Mouse (Mus musculus): ENCODE data around the gene Ppie. TPM values are rescaled to one million over a fixed set of nuclear protein-coding genes. Genes with fewer than 3 reads are reported as not detected.

Gene Ppie
- polyA plus RNA-seq, 1 experiment from 2014 or later, result 51.7 TPM

- no peak overlapping the region for H3K4me2 ChIP-seq (ENCODE audit: low read length)
- peaks cover 15% of the 10 kb centered on the region for H3K27me3 ChIP-seq (ENCODE audit: control insufficient read depth, insufficient read depth, low read length)
- no peak for ATAC-seq (ENCODE audit: insufficient number of reproducible peaks, insufficient read depth, low FRiP score, low read depth)
- H3K4me1 ChIP-seq (ENCODE audit: control insufficient read depth in 2 of 2, insufficient read depth in 2 of 2, low read length in 2 of 2), result no peaks in the 10 kb centered on the region
- H3K4me3 ChIP-seq (ENCODE audit: control insufficient read depth in 1 of 2, insufficient read depth in 1 of 2, low read depth in 1 of 2, low read length in 2 of 2), result no peak overlapping the region
- peaks cover 2% of the 10 kb centered on the region for H3K9me3 ChIP-seq (ENCODE audit: control insufficient read depth, low read length)
- WGBS, result 70% methylated on average over 20 of the region's 20 CpGs
- no peaks in the 10 kb centered on the region for H3K36me3 ChIP-seq (ENCODE audit: control insufficient read depth, insufficient read depth, low read length)
- no peak overlapping the region for H3K9ac ChIP-seq (ENCODE audit: low read length)
- no peak overlapping the region for H3K27ac ChIP-seq (replicated peaks in 1 of 2; ENCODE audit: control insufficient read depth in 1 of 2, insufficient read depth in 1 of 2, low read depth in 2 of 2, low read length in 2 of 2)
Measured at GRCm38 (mm10) chr4:123082283-123083163, 57.2 kb downstream of the Ppie start.

DNA sequence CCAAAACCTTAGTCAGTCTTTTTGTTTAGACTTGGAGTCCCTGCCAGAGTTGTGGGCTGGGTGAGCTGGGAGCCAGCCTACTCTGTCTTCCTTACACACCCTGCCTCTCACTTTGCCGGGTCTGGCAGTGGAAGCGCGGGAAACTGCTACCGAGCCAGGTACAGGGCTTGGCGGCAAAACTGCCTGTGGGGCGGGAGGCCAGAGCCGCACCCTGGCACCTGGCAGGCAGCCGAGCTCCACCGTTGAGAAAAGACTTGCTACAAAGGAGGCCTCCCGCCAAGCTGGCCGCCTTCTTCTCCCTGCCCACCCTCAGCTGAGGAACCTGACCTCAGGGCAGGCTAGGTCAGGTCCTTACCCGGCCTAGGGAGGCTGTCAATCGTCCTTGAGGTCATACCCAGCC is 59.0 kb downstream of the Ppie start:
- ATAC-seq (ENCODE audit: insufficient number of reproducible peaks, insufficient read depth, low FRiP score, low read depth), result no peak
- Histone ChIP-seq H3K4me1 (ENCODE audit: control insufficient read depth in 2 of 2, insufficient read depth in 2 of 2, low read length in 2 of 2) (no peaks in the 10 kb centered on the region), H3K9me3 (ENCODE audit: control insufficient read depth, low read length) (peaks cover 3% of the 10 kb centered on the region; the same call in 1 of the 2 replicates), H3K4me2 (ENCODE audit: low read length) (no peak overlapping the region), H3K27me3 (ENCODE audit: control insufficient read depth, insufficient read depth, low read length) (peaks cover 15% of the 10 kb centered on the region), H3K27ac (replicated peaks in 1 of 2; ENCODE audit: control insufficient read depth in 1 of 2, insufficient read depth in 1 of 2, low read depth in 2 of 2, low read length in 2 of 2) (no peak overlapping the region), H3K9ac (ENCODE audit: low read length) (no peak overlapping the region), H3K36me3 (ENCODE audit: control insufficient read depth, insufficient read depth, low read length) (no peaks in the 10 kb centered on the region), H3K4me3 (ENCODE audit: control insufficient read depth in 1 of 2, insufficient read depth in 1 of 2, low read depth in 1 of 2, low read length in 2 of 2) (no peak overlapping the region)
- WGBS, result 59% methylated on average over 13 of the region's 13 CpGs

GRCm38 (mm10) chr4:123078231-123078630 is 61.5 kb downstream of the Ppie start:
- Histone ChIP-seq H3K4me1 (ENCODE audit: control insufficient read depth in 2 of 2, insufficient read depth in 2 of 2, low read length in 2 of 2) (no peaks in the 10 kb centered on the region), H3K27ac (replicated peaks in 1 of 2; ENCODE audit: control insufficient read depth in 1 of 2, insufficient read depth in 1 of 2, low read depth in 2 of 2, low read length in 2 of 2) (no peak overlapping the region), H3K4me3 (ENCODE audit: control insufficient read depth in 1 of 2, insufficient read depth in 1 of 2, low read depth in 1 of 2, low read length in 2 of 2) (no peak overlapping the region), H3K9ac (ENCODE audit: low read length) (no peak overlapping the region), H3K27me3 (ENCODE audit: control insufficient read depth, insufficient read depth, low read length) (peaks cover 27% of the 10 kb centered on the region), H3K4me2 (ENCODE audit: low read length) (no peak overlapping the region), H3K36me3 (ENCODE audit: control insufficient read depth, insufficient read depth, low read length) (no peaks in the 10 kb centered on the region), H3K9me3 (ENCODE audit: control insufficient read depth, low read length) (peaks cover 3% of the 10 kb centered on the region; the same call in 1 of the 2 replicates)
- WGBS, result 69% methylated on average over 4 of the region's 4 CpGs
- no peak for ATAC-seq (ENCODE audit: insufficient number of reproducible peaks, insufficient read depth, low FRiP score, low read depth)

Other genes with a start within 250 kb of the Ppie start
- 0.38 and 0.42 TPM in 2 replicates for gene Mfsd2a, start 178.8 kb downstream of the Ppie start, polyA plus RNA-seq (2014; fragmentation: Nextera tagmentation; extraction: Ambion mirVana)
- gene Mycl, start 144.3 kb downstream of the Ppie start, polyA plus RNA-seq (2014; fragmentation: Nextera tagmentation; extraction: Ambion mirVana), result 0.35 and 0.63 TPM in 2 replicates
- gene Trit1, start 123.4 kb downstream of the Ppie start, polyA plus RNA-seq (2014; fragmentation: Nextera tagmentation; extraction: Ambion mirVana), result 11.1 and 12.1 TPM in 2 replicates
- 0.22 and 0.23 TPM in 2 replicates for gene Bmp8b, start 34.8 kb downstream of the Ppie start, polyA plus RNA-seq (2014; fragmentation: Nextera tagmentation; extraction: Ambion mirVana)
- not detected in 2 replicates for gene Oxct2b, start 23.7 kb downstream of the Ppie start, polyA plus RNA-seq (2014; fragmentation: Nextera tagmentation; extraction: Ambion mirVana)
- 1.0 and 1.1 TPM in 2 replicates for gene Hpcal4, start 43.3 kb upstream of the Ppie start, polyA plus RNA-seq (2014; fragmentation: Nextera tagmentation; extraction: Ambion mirVana)
- gene Nt5c1a, start 61.6 kb upstream of the Ppie start, polyA plus RNA-seq (2014; fragmentation: Nextera tagmentation; extraction: Ambion mirVana), result 1.7 and 2.1 TPM in 2 replicates
- gene Heyl, start 93.6 kb upstream of the Ppie start, polyA plus RNA-seq (2014; fragmentation: Nextera tagmentation; extraction: Ambion mirVana), result 10.7 and 11.4 TPM in 2 replicates
- 63.0 and 80.2 TPM in 2 replicates for gene Pabpc4, start 122.4 kb upstream of the Ppie start, polyA plus RNA-seq (2014; fragmentation: Nextera tagmentation; extraction: Ambion mirVana)
- not detected in 2 replicates for gene Oxct2a, start 183.7 kb upstream of the Ppie start, polyA plus RNA-seq (2014; fragmentation: Nextera tagmentation; extraction: Ambion mirVana)
- gene Bmp8a, start 203.3 kb upstream of the Ppie start, polyA plus RNA-seq (2014; fragmentation: Nextera tagmentation; extraction: Ambion mirVana), result not detected in 2 replicates